Mouse (Mus musculus) embryo, embryonic 11 days (tissue): Measurements from ENCODE around the gene Itfg1.
A peak's percentile ranks its signal among the peaks of the same experiment; 100 is the strongest.
"Not testable (repeated sequence)": the region's sequence is repeated elsewhere in the genome, so short reads cannot be mapped to it uniquely, and the experiment has no call there.

ENCODE experiments used
- DNase-seq: peaks from one replicate; pipeline ENCODE4 v3.0.0-alpha.2; 2015

Itfg1 gene

GRCm38 (mm10) chr8:85840657-85841488 lies at the start of gene Itfg1, which contains the start of gene Phkb:
Gene Itfg1, minus strand, starts transcription at chr8:85840921.
Gene Phkb, plus strand, starts transcription at chr8:85840959.
- peak; percentile 95 for DNase-seq

GRCm38 (mm10) chr8:85884811-85885210 lies 44.1 kb upstream of the Itfg1 start:
- no peak for DNase-seq

DNA sequence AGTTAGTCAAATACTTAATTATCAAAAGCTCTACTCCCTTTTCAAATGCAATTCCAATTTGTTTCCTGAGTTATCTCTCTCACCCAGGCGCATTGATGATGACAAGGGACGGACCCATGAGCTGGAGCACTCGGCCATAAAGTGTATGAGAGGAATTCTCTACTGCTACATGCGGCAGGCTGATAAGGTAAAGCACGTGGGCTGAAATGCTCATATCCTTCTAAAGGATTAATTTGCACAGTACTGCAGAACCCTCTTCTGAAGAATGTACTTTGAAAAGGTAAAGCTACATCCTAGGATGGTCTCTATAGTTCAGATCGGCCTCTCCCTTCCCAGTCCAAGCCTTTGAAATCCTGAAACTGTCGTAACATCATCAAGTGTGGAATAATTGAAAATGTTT lies 38.9 kb upstream of the Itfg1 start:
- DNase-seq: no peak

- no peak for DNase-seq
Observed at GRCm38 (mm10) chr8:85877976-85878375, 37.3 kb upstream of the Itfg1 start.

GRCm38 (mm10) chr8:85871660-85872059 lies 30.9 kb upstream of the Itfg1 start:
- no peak for DNase-seq

GRCm38 (mm10) chr8:85862381-85862780 lies 21.7 kb upstream of the Itfg1 start:
- DNase-seq: no peak

DNA sequence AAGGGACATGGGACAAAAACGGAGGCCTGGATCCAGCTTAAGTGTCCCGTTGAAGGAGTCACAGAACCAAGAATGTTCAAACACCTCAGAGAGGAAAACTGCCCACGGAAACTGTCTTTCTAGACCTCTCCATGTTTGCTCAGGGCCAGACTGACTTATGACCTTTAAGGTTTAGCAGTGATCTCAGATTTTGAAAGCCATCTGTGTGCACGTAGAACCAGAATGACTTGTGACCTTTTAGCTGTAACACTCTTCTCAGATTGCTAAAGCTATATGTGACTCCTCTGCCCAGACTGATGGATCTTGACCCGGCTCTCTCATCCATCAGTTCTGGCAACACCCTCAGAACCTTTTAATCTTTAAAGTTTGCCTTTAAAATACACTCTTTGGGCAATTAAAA lies 19.9 kb upstream of the Itfg1 start:
- DNase-seq: no peak

DNA sequence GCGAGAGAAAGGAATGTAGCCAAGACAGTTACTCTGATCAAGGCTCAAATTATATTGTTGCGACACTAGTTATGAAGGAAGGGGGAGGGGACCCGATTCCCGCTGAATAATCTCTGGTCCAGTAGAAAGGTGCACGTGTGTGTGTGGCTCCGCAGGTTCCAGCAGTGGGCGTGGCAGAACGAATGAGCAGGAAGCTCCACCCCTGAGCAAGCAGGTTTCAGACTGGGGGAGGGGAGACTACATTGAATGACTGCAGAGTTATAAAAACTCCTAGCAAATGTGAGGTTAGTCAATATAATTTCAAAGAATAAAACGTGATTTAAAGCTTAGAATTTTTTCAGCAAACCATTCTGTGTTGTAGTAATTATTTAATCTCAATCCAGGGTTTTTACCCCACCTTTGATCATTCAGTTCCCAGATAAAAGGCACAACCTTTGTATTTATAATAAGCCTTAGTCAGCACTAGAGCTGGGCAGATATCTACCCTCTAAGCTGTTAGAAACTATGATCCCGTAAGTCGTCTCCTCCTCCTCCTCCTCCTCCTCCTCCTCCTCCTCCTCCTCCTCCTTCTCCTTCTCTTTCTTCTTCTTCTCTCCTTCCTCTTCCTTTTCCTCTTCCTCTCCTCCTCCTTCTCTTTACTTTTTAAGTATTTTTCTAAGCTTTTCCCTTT lies 16.6 kb upstream of the Itfg1 start:
- not testable (repeated sequence) for DNase-seq

GRCm38 (mm10) chr8:85854220-85855123 lies 13.8 kb upstream of the Itfg1 start:
- DNase-seq: no peak

DNA sequence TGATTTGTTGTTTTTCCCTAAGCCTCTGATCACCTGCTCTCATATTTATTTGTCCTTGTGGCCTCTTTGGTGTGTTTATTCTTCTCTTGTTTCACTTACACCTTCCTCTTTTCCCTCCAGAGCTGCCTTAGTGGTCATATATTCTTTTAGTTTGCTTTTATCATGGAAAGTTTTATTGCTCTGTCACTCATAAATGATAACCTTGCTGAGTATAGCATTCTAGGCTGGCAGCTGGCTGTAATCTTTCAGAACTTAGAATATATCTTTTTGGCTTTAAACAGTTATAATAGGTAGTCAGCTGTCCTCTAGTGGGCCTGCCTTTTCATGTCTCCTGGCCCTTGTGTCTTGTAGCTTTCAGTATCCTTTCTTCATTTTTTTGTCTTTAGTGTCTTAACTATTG lies 5.2 kb upstream of the Itfg1 start:
- no peak for DNase-seq

DNA sequence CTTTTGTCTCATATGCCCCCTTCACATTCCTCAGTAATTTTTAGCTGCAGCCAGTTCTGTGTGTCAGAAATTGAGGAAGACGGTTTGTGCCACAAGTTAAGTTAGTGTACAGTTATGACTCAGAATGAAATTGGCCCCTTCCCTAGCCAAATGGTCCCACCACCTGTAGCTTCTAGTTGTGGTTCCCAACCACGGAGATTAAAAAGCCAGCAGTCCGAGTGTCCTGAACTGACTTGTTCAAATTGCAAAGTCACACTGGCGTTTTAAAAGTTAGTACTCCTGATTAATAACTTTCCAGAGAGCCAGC lies 721 bp upstream of the Itfg1 start:
- DNase-seq: no peak

DNA sequence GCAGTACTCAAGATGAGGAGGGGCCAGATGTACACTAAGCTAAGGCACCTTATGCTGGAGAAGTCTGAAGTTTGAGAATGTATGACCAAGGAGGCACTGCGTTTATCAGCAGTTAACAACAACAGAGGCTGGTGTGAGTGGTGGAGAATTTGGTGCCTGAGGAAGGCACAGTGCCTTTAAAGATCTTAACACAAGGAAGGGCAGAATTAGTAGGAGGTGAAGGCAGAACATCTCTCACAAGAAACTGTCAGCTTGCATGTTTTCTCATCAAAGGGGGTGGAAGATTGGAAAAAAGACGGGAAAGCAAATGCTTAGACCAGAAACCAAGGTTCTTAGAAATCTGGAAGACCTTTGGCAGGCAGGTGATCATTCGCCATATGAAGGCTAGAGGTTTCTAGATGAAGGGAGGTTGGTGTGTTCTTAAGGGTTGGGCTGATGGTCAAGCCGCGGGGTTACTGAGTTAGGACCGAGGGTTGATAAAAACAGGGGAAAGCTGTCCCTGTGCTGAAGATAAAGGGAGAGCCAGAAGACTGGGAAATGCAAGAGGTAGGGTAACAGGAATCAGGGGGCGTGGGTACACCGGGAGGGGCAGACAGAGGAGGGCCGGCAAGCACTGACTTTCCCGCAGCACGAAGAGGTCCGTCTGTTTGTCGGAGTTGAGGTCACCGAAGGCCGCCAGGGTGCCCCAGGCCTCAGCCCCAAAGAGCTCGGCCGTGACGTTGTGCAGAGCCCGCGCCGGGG lies 635 bp downstream of the Itfg1 start:
- DNase-seq: no peak

- no peak for DNase-seq
Observed at GRCm38 (mm10) chr8:85813621-85814020, 27.1 kb downstream of the Itfg1 start.

GRCm38 (mm10) chr8:85801408-85801807 lies 39.3 kb downstream of the Itfg1 start:
- no peak for DNase-seq

GRCm38 (mm10) chr8:85800164-85800563 lies 40.6 kb downstream of the Itfg1 start:
- DNase-seq: no peak

DNA sequence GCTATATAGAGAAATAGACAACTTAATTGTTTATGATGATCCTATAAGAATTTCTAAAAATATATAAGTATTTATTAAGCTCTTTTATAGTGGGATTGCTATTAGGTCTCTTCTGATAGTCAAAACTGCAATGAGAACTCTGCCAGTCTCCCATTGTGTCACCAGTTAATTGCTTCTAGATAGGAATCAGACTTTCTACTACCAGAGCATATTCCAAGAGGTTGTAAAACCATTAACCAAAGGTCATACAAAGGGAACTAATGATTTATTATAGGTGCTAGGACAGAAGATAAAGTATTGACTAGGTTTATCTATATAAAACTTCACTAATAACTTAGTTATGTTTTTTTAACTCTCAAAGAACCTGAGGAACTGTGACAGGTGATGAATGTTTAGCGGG lies 44.3 kb downstream of the Itfg1 start:
- not testable (repeated sequence) for DNase-seq

- DNase-seq: no peak
Observed at GRCm38 (mm10) chr8:85788341-85788740, 52.4 kb downstream of the Itfg1 start.

DNA sequence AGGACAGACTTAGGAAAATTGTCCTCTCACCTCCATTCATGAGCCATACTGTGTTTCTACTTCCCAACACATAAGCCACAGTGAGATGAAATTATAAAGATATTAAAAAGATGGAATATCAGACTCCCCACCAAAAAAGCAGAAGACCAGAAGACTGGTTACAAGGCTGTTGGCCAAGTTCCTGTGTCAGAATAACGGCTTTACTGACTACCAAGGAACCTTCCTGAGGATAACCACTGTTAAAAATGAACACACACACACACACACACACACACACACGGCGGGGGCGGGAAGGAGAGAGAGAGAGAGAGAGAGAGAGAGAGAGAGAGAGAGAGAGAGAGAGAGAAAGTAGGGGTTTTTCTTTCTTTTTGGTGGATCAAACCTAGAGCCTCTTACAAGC lies 52.8 kb downstream of the Itfg1 start:
- DNase-seq: no peak

GRCm38 (mm10) chr8:85785506-85785905 lies 55.2 kb downstream of the Itfg1 start:
- no peak for DNase-seq

GRCm38 (mm10) chr8:85783871-85784270 lies 56.9 kb downstream of the Itfg1 start:
- DNase-seq: no peak

DNA sequence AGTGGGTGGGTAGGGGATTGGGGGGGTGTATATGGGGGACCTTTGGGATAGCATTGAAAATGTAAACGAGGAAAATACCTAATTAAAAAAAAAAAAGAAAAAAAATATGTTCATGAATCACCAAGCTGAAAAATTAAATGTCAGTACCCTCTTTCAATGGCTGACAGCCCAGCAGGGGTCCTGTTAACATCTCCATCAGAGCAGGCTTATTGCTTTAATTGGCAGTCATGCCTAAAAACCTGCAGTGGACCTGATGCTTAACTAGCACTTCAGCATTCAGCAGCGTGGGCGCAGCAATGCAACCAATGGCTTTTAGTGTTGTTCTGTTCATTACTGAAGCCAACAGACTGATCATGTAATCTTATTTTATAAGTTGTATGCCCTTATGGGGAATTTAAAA lies 60.6 kb downstream of the Itfg1 start:
- peak; percentile 5 for DNase-seq

- DNase-seq: no peak
Observed at GRCm38 (mm10) chr8:85745053-85745452, 95.7 kb downstream of the Itfg1 start.

DNA sequence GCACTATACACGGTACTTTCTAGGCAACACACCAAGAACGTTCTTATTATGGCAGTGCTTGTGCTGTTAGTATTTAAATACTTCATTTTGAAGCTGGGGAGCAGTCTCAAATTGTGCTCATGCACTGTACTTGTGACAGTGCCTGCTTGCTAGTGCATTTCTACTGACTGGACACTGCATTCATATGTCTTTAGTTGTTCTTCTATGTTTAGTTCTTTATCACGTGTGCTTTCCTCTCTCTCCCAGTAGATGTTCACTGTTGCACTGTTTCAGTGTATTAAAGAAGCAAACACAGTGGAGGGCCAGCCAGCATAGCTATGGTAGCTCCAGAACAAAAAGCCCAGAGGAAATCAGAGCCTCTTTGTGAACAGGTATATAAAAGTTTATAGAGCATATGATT lies 110.2 kb downstream of the Itfg1 start:
- DNase-seq: no peak
